9 mouse cellular contexts compared by ENCODE assay signal in genomic region chr1:135019087-135019774, GRCm38 (mm10). TPM values are rescaled to one million over a fixed set of nuclear protein-coding genes. Genes with fewer than 3 reads are reported as not detected.
DNase-seq lines count a peak whose midpoint lies in the region; ATAC-seq lines count a peak whose summit lies in the region.
"Had no signal": no experiment of that assay in that cellular context is flagged by ENCODE, and none has a peak within 500 bp of the region (broad histone marks: within the 10 kb centered on the region; RNA-seq: fewer than 3 reads in every experiment).

No protein-coding gene starts in this region.

- no peak overlapping the region for H3K27ac ChIP-seq in midbrain, embryonic 13.5 days
- no peak overlapping the region for H3K27ac ChIP-seq in midbrain, embryonic 11.5 days (ENCODE audit: low read depth, low read length)
- peak overlapping the region; percentile 4; the same call in 1 of the 2 replicates for H3K27ac ChIP-seq in forebrain, embryonic 14.5 days (ENCODE audit: low read depth, low read length)
- H3K27ac ChIP-seq: macrophage had no signal

- peak; percentile 34; the same call in 1 of the 2 replicates for ATAC-seq in frontal cortex, adult (ENCODE audit: low TSS enrichment)
- peak; percentile 35; the same call in 1 of the 2 replicates for ATAC-seq in midbrain, embryonic 13.5 days
- ATAC-seq in midbrain, embryonic 11.5 days (ENCODE audit: low FRiP score): no peak
- ATAC-seq in forebrain, embryonic 14.5 days: peak; percentile 62

- peaks cover 31% of the 10 kb centered on the region for H3K4me1 ChIP-seq in midbrain, embryonic 13.5 days (replicated peaks)
- no peaks in the 10 kb centered on the region; the same call in 1 of the 2 replicates for H3K4me1 ChIP-seq in midbrain, embryonic 11.5 days (ENCODE audit: control insufficient read depth, insufficient read depth, low read length)
- H3K4me1 ChIP-seq in forebrain, embryonic 14.5 days (ENCODE audit: control insufficient read depth, insufficient read depth, low read length): peaks cover 22% of the 10 kb centered on the region

- no peak overlapping the region for H3K9ac ChIP-seq in midbrain, embryonic 13.5 days (replicated peaks)
- no peak overlapping the region for H3K9ac ChIP-seq in midbrain, embryonic 11.5 days (ENCODE audit: low read length)
- no peak overlapping the region for H3K9ac ChIP-seq in forebrain, embryonic 14.5 days (ENCODE audit: low read length)

- H3K27me3 ChIP-seq in midbrain, embryonic 13.5 days: no peaks in the 10 kb centered on the region
- H3K27me3 ChIP-seq in midbrain, embryonic 11.5 days (ENCODE audit: control insufficient read depth, insufficient read depth, low read length): no peaks in the 10 kb centered on the region
- H3K27me3 ChIP-seq in forebrain, embryonic 14.5 days (replicated peaks; ENCODE audit: control insufficient read depth, insufficient read depth, low read length): no peaks in the 10 kb centered on the region

- H3K9me3 ChIP-seq in midbrain, embryonic 13.5 days: no peaks in the 10 kb centered on the region
- H3K9me3 ChIP-seq in midbrain, embryonic 11.5 days (ENCODE audit: control insufficient read depth, low read length): no peaks in the 10 kb centered on the region
- no peaks in the 10 kb centered on the region for H3K9me3 ChIP-seq in forebrain, embryonic 14.5 days (replicated peaks; ENCODE audit: control insufficient read depth, low read length)

- WGBS in midbrain, embryonic 13.5 days: 35% methylated on average over 13 of the region's 13 CpGs
- WGBS in midbrain, embryonic 11.5 days: 49% methylated on average over 13 of the region's 13 CpGs
- WGBS in forebrain, embryonic 14.5 days: 12% methylated on average over 13 of the region's 13 CpGs

- H3K4me2 ChIP-seq in midbrain, embryonic 13.5 days (replicated peaks): 0 out of 2 replicates have a peak overlapping the region, but pooled peaks have one; percentile 3
- no peak overlapping the region for H3K4me2 ChIP-seq in midbrain, embryonic 11.5 days
- no peak overlapping the region for H3K4me2 ChIP-seq in forebrain, embryonic 14.5 days (ENCODE audit: low read length)

- H3K36me3 ChIP-seq in midbrain, embryonic 13.5 days: no peaks in the 10 kb centered on the region
- H3K36me3 ChIP-seq in midbrain, embryonic 11.5 days (ENCODE audit: control insufficient read depth, insufficient read depth, low read length): no peaks in the 10 kb centered on the region
- no peaks in the 10 kb centered on the region for H3K36me3 ChIP-seq in forebrain, embryonic 14.5 days (ENCODE audit: control insufficient read depth, insufficient read depth, low read length)

- no peak for DNase-seq in frontal cortex, postnatal 25 days (ENCODE audit: low spot score in 2 of 2)
- DNase-seq in midbrain, embryonic 11.5 days (ENCODE audit: low spot score, missing footprints): no peak
- peak; percentile 69 for DNase-seq in forebrain, embryonic 14.5 days (ENCODE audit: low spot score)
- DNase-seq in skeletal muscle tissue, adult 2 months (ENCODE audit: low read depth, low spot score): peak; percentile 18
- no peak for DNase-seq in spleen, adult 18-20 months
- no peak for DNase-seq in testis, postnatal 14 days (ENCODE audit: low spot score)

- H3K4me3 ChIP-seq in midbrain, embryonic 13.5 days (replicated peaks): no peak overlapping the region
- no peak overlapping the region for H3K4me3 ChIP-seq in midbrain, embryonic 11.5 days (ENCODE audit: low read depth, low read length)
- H3K4me3 ChIP-seq in forebrain, embryonic 14.5 days (ENCODE audit: low read depth, low read length): no peak overlapping the region

RNA-seq across cellular contexts. Expression of gene Ube2t, which starts 56.9 kb away (rescaled TPM):
- 21.6 and 21.8 TPM in 2 replicates for polyA plus RNA-seq in midbrain, embryonic 13.5 days (2015; fragmentation: Nextera tagmentation; extraction: Ambion mirVana)
- 48.2 and 54.0 TPM in 2 replicates for polyA plus RNA-seq in midbrain, embryonic 11.5 days (2014; fragmentation: Nextera tagmentation; extraction: Ambion mirVana)
- polyA plus RNA-seq in forebrain, embryonic 14.5 days (2014; fragmentation: Nextera tagmentation; extraction: Ambion mirVana): 27.5 and 33.8 TPM in 2 replicates

Comparison
In these comparisons a context has a peak if more than half of its experiments do, and no peak if none do; other contexts are left out.
1. DNase-seq: peak in forebrain, embryonic 14.5 days (single experiment) and skeletal muscle tissue, adult 2 months (single experiment); none in frontal cortex, postnatal 25 days (0 of 2), midbrain, embryonic 11.5 days (single experiment), spleen, adult 18-20 months (0 of 2) and testis, postnatal 14 days (single experiment).